Mouse (Mus musculus): ENCODE measurements at regions not wholly inside any gene's neighbourhood (a gene's known extent, or its start where the extent isn't known, plus 50 kb on each side); places are given as distances from the start of the nearest gene placed in this dataset.
A peak's percentile ranks its signal among the peaks of the same experiment; 100 is the strongest.

DNA sequence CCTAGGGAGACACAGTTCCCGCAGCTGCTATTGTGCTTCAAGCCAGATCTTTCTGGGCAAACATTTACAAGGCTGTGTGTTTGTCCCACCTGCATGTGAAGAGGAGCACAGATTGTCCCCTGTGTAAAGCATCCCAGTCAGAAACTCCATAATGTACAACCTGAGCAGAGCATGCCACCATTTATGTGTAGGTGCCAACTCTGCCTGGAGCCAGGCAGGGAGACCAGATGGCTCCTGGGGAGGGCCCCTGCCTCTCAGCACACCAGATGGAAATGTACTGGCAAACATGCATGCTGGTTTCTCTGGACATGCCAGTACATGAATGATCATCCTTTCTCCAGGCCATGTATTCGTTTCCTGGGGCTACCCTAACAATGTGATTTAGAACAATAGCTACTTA, 98.6 kb upstream of the Foxp3 start:
- DNase-seq (ENCODE audit: low spot score in 2 of 2): peak in 1 of 2 experiments; percentile 29

DNA sequence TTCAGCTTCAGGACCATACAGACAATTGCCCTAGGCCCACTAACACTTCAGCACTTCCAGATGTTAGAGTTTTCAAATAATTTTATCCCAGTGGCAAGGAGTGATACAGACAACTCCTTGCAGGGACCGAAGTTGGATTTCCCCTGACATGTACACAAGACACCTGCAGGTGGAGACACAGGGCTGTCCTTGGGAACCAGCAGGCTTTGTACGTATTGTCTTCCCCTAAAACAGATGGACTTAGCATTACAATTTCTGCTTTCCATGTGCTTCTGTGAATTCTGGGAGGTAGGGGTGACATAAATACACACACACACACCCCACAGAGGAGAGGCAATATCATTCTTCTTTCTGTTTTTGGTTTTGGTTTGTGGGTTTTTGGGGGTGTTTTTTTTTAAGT, 98.2 kb upstream of the Usp27x start:
- peak; percentile 15 to 54 for DNase-seq (ENCODE audit: low spot score in 2 of 2)

DNA sequence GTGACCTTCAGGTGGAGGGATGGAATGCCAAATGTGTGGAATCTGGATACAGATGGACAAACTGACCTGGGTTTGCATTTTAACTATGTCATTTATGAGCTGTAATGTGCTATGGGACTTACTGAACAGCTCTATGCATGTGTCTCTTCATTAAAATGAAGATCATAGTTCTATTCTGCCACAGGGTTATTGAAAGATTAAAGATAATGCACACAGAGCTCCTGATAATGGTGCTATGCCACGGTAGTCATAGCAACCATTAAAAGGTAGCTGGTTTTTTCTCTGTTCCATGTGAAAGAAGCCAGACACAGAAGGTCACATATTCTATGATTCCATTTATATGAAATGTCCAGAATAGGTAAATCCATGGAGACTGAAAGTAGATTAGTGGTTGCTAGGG, 94.2 kb upstream of the Usp27x start:
- DNase-seq (ENCODE audit: low spot score in 2 of 2): no peak

DNA sequence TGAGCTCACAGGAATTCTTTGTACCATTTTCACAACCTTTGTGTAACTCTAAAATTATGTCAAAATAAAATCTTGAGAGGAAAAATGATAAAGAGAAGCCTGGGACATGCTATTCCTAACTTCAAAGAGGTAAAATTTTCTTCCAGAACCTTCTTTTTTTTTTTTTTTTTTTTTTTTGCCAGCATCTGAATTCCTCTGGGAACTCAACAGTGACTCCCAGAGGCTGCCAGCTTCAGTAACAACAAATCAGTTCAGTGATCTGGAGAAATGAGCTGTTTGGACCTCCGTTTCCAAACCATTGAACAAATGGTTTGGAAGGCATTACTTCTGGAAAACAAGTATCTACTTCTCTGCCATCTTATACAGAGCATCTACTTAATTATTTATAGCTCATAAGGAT, 92.4 kb upstream of the Usp27x start:
- DNase-seq (ENCODE audit: low spot score in 2 of 2): no peak

DNA sequence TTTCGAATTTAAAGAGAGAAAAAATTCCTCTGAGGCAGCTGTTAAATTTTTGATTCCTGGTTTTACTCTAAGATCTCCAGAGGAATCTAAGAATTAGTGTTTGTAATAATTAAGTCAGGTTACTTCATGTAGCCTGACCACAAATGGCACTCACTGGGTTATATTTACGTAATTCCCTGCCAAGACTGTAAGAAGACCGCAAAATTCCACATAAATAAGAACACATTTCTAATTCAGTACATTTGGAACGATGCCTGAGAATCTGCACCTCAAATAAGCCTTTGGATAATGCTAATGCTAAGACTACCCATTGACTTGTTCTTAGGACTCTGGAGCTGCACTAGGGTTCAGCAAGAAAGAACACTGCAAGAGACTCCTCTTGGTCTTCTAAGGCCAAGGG, 81.2 kb upstream of the Usp27x start:
- no peak for DNase-seq (ENCODE audit: low spot score in 2 of 2)

DNA sequence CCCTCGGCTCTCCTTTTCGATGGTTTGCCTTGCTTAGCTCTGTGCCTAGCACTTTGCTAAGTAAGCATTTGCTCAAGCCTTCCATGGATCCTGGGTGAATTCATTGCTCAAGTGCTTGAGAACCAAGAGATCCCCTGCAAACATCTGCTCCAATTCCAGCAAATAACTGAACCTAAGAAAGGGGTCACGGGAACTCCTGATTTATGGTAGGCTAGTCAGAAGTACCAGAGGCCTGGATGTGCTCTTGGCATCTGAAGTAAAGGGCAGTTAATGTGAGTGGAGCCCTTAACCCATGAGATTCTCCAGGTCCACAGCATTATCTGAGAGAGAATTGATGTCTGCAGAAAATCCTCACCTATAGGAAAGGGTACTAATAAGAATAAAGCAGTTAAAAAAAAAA, 69.4 kb upstream of the Usp27x start:
- DNase-seq (ENCODE audit: low spot score in 2 of 2): no peak

DNA sequence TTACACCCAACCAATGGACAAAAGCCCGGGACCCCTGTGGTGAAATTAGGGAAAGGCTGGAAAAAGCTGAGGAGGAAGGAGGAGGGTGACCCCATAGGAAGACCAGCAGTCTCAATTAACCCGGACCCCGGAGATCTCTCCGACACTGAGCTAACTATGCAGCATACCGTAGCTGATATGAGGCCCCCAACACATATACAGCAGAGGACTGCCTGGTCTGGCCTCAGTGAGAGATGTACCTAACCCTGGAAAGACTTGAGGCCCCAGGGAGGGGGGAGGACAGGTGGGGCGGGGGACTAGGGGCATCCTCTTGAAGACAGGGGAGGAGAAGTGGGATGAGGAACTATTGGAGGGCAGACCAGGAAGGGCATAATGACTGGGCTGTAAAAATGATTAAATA, 69.0 kb upstream of the Usp27x start:
- no peak for DNase-seq (ENCODE audit: low spot score in 2 of 2)

DNA sequence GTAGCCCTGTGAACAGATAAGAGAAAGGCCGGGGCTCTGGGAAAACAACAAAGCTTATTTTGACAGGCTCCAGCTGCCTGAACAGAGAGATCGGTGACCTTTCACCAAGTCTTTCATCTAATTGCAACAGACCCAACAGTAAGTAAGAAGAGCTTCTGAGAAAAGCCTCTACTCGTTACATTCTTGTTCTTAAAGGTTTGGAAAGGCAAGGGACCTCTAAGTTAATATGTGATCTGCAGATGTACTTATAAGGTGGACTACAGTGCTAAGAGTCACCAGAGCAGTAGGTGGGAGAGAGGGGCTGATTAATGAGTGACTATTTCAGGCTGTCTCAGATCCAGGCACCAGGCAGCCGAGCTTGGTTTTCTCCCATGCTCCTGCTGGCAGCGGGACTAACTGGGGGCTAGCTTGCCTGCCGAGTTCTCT, 68.4 kb upstream of the Usp27x start:
- no peak for DNase-seq (ENCODE audit: low spot score in 2 of 2)

DNA sequence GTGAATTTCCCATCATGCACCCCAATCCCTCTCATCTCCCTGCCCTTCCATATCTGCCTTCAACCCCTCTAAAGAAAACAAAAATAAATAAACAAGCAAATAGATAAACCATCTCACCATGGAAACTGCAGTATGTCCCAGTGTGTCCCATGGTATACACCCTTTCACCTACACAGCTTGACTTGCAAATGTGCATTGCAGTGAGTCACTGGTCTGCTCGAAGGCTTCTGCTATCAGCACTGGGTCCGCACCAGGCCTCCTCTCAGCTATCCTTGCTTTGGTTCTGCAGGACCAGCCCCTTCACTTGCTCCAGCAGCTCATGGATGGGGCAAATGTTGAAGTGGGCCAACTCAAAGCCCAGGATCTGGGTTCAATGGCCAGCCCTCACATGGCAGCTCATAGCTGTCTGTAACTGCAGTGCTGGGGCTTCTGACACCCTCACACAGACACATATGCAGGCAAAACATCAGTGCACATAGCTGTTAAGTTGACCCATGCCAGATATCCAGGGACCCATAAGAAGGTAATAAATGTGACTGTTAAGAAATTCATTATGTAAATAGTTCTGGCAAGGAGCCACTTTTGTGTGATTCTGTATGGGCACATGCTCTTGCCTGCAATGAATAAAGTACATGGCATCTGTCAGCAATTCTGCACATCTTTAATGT, 59.9 kb upstream of the Usp27x start:
- DNase-seq (ENCODE audit: low spot score in 2 of 2): no peak

DNA sequence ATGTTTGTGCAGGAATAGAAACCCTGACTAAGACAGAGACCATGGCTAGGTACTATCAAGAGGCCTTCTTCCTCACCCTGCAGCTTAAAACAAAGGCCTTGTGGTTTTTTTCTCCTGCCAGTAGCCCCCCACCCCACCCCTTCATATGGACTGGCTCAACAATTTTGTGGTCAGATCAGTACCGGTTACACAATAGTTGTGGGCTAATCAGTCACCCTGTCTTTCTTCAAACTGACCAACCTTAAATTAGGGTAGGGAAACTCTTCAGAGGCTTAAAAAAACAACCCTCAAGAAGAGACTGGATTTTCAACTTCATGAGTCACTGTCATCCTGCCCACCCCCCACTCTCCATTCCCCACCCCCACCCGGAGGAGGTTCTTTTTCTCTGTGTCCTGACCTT, 58.6 kb upstream of the Usp27x start:
- no peak for DNase-seq (ENCODE audit: low spot score in 2 of 2)

DNA sequence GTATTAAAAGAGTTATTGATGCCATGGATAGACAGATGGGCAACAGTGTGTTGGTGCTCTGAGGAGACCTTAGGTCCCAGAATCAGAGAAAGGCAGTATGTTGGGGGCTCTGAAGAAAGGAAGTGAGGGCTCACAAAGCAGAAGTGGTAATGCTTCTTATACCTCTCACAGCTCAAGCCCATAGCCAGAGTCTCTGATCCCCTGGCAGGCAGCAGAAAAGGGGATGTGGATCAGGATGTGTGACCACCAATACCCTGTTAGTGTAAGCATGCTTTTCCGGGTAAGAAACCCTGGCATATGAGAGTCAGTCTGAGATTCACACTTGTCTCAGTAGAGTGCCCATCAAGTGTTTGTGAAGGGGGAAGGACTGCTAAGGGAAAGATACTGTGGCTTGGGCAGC, 54.8 kb upstream of the Usp27x start:
- DNase-seq (ENCODE audit: low spot score in 2 of 2): no peak

DNA sequence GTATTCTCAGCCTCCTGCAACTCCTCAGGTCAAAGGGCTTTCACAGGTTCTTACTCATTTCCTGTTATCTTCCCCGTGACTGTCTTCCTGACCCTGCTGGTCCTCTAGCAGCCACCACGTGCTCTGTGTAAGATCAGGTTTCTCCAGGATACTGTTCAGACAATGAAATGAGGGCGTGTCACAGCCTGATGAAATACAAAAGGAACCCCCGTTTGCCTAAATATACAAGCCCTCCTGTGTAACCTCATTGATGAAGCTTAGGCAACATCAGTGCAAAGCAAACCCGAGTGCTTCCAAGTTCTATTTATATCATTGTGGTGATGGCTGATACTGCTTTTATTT, 53.9 kb upstream of the Usp27x start:
- DNase-seq (ENCODE audit: low spot score in 2 of 2): no peak

DNA sequence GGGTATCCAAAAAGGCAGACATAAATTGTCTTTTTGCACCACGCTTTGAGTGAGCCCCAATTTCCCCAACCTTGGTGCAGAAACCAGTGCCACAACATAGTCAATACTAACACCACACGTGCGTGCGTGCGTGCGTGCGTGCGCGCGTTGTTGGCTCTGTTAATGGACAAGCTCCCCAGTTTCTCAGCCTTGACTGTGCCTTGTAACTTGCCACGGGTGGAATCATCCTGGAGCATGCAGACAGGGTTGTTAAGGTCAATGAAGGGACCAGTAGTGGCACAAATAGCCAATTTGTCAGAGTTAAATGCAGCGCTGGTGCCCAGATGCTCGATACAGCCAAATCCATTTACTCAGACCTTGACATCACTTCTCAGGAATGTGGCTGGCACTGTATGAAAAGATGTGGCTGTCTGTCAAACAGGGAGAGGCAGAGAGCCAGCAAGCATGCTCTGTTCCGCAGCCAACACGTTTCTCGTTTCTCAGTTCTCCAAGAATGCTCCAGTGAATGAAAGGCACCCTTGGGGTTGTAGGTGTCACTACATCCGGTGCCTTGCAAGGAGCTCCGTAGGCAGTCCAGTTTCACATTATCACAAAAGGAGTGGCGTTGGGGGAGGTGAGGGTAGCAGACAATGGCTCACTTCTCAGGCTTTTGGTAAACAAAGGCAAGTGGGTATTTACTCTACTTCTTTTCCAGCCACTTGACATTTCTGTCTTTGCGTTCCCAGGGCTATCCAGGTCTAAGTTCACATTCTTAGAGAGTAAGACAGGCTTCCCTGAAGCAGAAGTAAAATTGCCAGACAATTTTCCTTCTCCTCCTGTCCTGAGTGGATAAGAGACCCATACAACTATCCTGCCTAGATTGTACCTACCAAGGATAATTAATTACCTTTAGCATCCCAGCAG, 53.2 kb upstream of the Usp27x start:
- DNase-seq (ENCODE audit: low spot score in 2 of 2): peak; percentile 6 to 37

Measured in frontal cortex, postnatal 36 days (tissue).